Mouse (Mus musculus): ENCODE data around the gene Dcst2.

DNA sequence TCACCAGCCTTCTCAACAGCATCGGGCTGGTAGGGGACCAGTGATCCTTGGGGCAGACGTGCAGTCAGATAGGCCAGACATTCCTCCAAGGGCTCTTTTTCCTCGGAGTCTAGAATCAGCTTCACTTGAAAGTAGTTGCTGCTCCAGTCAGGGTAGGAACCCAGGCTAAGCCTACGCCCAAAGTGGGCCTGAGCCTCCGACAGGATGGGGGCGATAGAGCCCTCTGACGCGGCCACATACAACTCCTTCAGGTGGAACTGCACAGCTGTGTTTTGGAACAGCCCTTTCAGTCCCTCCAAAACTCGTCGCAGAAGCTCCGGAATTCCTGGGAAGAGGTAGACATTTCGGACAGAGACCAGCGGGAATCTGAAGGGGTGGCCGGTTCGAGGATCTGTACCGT lies 46.7 kb downstream of the Dcst2 start:
- TF ChIP-seq TAL1 (IDR thresholded peaks at IDR 0.05; ENCODE audit: low read length) (no peak), GATA1 (IDR thresholded peaks at IDR 0.05; ENCODE audit: low read length) (no peak)
